Mouse (Mus musculus): ENCODE measurements around the gene Creb3l2.

Creb3l2 gene

DNA sequence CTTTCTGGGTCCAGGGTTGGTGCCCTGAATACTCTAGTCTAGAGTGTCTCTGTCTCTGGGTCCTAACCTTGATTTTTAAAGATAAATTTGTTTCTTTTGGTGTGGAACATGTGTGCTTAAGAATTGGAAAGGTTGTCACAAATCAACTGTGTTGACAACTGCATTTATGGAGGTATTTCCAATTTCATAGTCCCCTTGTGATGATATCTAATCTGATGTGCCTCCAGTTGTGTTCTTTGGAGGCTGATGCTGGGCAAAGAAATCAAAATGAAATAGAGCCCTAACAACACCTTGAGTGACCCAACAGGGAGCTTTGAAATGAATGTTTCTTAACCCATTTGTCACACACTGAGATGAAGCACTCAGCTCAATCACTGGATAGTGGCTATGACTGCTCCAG lies 126.5 kb downstream of the Creb3l2 start:
- no peak for DNase-seq

DNA sequence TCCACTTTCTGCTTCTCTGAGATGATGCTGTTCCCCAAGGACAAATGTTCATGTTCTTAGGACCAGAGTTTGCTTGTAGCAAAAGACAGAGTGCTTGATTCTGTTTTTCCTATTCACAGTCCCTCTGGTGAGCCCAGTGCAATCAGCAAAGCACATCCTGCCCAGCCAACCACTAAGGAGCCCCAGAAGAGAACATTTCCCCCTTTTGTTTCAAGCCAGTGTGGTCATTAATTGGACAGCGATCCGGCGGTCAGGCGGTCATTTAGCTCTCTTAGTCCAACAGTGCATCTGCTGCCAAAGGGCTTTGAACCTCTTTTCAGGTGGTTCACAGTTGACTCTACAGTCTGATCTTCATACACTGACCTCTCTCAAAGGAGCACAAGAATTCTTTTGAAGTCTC lies 131.3 kb downstream of the Creb3l2 start:
- DNase-seq: no peak

DNA sequence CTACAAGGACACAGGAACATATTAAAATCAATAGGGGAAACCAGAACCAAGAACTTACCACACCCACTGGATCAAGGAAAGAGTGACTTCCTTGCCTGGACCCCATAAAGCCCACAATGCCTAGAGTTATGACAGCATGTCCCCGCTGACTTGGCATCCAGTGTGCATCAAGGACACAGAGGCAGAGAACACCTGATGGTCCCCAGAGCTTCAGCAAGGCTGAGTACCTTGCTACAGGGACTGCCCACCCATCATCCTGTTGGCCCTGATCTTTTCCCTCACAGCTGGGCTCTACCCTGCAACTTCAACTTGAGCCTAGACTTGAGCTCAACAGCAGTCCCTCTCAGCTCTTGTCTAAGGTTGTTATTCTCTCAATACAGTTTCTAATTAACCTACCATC lies 135.3 kb downstream of the Creb3l2 start:
- no peak for DNase-seq

DNA sequence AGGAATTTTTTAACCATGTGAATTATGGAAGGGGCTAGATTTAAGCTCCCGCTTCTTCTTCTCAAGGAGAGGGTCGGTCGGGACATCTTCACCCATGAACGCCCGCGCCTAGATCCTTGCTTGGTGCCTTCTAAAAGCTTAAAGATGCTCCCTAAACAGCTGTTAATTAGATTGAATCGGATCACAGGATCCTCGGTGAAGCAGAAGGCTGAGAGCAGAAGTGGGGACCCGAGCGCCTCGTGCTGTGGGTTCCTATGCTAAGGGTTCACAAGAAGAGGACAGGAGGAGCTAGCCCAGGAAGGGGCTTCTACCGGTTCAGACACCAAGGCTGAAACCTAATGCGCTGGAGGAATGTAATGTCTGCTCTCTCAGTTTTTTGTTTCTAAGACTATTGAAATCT lies 141.5 kb downstream of the Creb3l2 start:
- DNase-seq: no peak

DNA sequence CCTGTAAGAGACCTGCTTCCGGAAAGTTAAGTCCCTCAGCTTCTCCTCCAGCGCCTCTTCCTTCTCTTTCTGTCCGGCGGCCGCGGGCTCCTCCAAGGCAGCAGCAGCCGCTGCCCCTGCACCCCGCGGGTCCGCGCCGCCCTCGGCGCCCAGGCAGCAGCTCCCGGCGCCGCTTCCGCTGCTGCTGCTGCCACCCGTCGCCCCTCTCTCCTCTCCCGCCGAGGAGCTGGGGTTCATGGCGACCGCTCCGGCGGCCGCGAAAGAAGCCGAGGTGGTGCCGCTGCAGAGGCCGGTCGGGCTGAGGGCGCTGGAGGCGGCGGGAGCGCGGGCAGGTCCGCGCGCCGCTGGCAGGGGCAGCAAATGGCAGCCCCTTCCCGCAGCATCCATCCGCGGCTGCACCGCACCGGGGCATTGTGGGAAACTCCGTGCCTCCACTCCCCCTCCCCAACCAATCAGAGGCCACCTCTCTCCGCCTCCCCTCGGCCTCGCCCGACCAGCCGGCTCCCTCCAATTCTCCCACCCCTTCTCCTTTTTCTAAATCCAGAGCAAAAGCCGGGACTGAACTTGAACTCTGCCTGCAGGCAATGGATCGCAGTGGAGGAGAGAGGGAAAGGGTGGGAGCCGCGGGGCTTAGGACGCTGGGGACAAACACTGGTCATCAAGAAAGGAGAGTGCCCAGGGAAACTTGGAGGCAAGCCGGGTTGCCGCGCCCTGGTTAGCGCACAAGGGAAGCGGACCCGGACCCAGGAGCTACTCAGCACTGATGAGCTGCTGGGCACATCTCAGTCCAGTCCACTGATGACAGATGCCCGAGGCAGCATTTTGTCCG lies 142.2 kb downstream of the Creb3l2 start, which contains the start of gene Dgki:
Dgki (minus strand) TSS at position 623 of the 829 bp plus-strand sequence.
- peak; percentile 83 for DNase-seq

DNA sequence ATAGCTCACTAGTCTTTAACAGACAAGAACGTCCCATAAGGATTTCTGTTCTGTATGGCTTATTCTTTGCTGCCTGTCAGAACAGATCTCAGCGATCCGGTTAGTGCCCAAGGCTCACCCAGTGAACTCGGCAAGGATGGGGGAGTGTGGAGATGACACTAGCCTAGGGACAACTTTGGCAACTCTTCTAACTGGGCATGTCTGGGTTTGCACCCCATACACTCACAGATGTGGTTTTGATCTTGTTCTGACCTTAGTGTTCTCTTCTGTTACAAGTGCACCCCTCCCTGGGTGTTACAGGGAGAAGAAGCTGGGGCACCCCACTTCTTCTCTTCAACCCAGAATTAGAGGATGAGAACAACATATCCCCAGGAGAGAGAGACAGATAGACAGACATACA lies 143.0 kb downstream of the Creb3l2 start:
- peak; percentile 34 for DNase-seq

DNA sequence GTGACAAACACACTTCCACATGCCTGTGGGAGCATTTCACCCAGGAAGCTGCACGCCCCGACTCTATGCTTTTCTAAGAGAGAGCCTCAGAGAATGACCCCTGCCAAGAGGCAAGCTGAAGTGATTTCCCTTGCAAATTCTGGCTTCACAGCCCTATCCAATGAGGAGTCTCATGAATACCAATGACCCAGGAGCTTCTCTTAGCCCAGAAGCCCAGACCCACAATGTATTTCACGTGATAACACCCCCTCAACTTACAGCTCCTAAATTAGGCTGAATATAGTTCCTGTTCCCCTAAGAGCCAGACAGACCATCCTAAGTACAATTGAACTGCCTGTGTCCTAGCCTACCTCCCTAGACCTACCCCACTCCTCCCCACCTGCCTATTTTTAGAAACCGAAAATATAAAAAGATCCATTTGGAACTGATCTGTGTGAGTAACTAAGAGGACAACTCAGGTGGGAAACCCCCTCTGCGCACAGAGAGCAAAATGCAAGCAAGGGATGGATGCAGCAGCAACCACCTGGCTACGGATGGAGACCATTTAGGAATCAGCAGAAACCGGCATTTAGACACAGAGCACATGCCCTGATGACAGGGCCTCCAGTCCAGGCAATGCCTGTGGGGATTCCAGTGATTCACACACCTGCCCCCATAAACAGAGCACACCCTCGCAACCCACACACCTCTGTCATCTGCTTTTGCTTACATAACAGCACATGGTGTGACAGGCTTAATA lies 144.0 kb downstream of the Creb3l2 start:
- DNase-seq: peak; percentile 35

DNA sequence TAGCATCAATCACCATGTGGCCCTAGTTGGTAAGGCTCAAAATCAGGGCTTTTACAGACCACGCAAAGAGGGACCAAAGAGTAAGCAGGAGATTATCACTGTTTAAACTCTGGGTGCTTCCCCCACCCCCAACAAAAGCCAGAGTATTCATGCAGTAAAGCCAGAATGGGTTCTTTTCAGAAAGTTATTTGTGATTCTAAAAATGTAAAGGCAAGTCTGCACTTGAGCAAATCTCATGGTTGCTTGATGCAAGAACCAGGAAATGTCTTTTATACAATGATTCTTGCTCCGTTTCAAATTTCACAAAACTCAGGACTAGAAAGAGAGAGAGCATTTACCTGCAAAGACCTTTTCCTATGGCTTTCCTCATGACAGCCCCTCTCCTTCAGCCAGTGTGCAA lies 149.9 kb downstream of the Creb3l2 start:
- DNase-seq: no peak

DNA sequence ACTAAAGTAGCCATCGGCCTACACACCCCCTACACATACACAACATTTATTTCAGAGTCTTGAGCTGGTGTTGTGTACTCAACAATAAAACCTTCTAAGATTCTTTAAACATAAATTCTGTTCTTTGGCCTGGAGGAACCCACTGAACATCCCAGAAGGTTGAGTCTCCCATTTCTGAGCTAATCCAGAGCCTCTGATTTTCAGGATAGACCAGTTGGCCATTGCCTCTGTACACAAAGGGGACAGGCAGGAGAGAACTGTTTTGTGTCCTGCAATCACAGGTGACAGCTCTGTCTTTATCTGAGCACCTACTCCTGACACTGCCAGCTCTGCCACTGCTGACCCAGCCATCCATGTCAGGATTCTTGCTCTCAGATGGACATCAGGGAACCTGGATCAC lies 150.8 kb downstream of the Creb3l2 start:
- no peak for DNase-seq

DNA sequence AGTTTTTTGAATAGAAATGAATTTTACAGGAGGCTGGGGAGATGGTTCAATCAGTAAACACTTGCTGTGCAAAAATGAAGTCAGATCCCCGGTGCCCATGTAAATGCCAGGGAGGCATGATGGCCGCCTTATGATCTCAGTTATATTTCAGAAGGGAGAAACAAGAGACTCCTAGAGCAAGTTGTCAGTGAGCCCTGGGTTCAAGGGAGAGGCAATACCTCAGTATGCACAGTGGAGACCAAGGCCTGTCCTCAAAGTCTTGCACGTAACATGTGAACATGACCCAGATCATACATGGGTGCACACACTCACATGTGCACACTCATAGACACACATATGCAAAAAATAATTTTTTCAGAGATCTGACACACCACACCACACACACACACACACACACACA lies 151.3 kb downstream of the Creb3l2 start:
- DNase-seq: no peak

DNA sequence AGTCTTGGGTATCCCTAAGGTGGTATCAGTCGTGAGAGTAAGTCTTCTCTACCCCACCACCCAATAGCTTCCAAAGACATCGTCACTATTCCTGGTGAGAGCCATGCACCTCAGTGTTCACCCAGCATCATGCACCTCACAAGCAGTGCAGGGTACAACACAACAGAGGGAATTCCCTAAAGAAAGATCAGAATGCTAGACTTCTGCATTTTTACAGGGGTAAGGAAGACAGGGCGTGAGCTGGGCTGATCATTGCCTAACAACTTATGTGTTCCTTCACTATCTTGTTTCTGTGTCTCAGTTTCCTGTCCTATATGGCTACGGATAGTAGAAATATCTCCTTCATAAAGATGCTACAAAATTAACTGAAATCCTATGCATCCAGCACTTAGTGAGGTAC lies 155.8 kb downstream of the Creb3l2 start:
- DNase-seq: no peak

DNA sequence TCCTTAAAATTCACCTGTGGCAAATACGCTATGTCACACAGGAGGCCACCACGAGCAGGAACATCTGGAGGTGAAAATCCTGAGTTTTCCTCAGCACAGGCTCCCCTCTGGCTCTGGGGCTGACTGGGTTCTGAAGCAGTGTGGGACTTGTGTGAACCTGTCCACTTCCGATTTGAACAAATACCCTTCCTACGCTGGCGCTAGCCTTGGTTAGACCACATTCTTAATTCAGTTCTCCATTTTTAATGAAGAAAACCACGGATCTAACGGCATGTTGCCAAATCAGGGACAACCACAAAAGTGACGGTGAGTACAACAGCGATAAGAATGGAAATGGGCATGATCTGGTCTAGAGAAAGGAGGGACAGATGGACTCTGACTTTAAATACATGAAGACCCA lies 157.1 kb downstream of the Creb3l2 start:
- DNase-seq: no peak

DNA sequence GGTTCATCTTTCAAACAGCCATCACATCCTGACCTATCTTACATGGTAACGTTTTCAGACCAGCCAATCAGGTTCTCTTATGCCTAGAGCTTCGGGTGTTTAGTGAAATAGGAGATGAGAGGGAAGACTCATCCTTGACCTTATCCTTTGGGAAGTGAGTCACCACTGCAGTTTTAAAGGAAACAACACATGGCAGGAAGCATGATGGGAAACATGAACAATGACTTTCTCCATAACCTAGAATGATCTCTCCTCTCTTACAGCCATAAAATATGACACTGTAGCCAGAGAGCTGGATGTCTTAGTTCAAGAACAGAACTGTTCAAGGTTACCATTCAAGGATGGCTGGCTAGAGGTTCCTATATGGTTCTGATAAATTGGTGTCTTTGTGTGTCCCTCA lies 158.6 kb downstream of the Creb3l2 start:
- no peak for DNase-seq

DNA sequence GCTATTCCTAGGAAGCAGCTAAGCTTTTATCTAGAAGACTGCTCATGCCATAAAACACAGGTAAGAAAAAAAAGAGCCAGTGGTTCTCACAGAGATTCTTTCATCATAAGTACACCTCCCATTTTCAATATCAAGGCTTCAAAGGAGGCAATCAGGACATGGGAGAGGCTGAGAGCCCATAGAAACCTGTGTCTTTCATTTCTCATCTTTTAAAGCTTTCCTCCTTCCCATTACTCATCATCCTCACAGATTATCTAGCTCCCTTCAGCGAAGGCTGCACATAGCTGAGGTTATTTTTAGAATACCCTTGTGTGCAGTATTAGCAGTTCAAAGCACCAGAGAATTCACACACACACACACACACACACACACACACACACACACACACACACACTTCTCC lies 159.3 kb downstream of the Creb3l2 start:
- DNase-seq: no peak

Data from cerebellum, adult 9-10 months (tissue).